Mouse (Mus musculus) spleen, postnatal 14 days (tissue): ENCODE measurements around the gene Ikzf2.
A peak's percentile ranks its signal among the peaks of the same experiment; 100 is the strongest.

Source experiments
- DNase-seq, 2 experiments: peaks; one replicate each; pipeline ENCODE4 v3.0.0; 2021 to 2022; ENCODE audit warnings: low spot score in 2 of 2

The Ikzf2 gene

GRCm38 (mm10) chr1:69687076-69687991, at the start of gene Ikzf2:
Gene Ikzf2, minus strand, starts transcription at chr1:69687245.
- DNase-seq: peak; percentile 12 to 26

GRCm38 (mm10) chr1:69729729-69730128, 42.7 kb upstream of the Ikzf2 start:
- no peak for DNase-seq

- DNase-seq: no peak
These were observed 42.1 kb upstream of the Ikzf2 start for GRCm38 (mm10) chr1:69729031-69729679.

- no peak for DNase-seq
These were observed 40.9 kb upstream of the Ikzf2 start for GRCm38 (mm10) chr1:69727968-69728367.

GRCm38 (mm10) chr1:69717107-69717506, 30.1 kb upstream of the Ikzf2 start:
- DNase-seq: no peak

- DNase-seq: no peak
These were observed 21.5 kb upstream of the Ikzf2 start for GRCm38 (mm10) chr1:69708571-69708970.

GRCm38 (mm10) chr1:69703506-69704156, 16.6 kb upstream of the Ikzf2 start:
- DNase-seq: no peak

GRCm38 (mm10) chr1:69691946-69692345, 4.9 kb upstream of the Ikzf2 start:
- no peak for DNase-seq

- peak in 1 of 2 experiments; percentile 20 for DNase-seq
These were observed 1.9 kb upstream of the Ikzf2 start for GRCm38 (mm10) chr1:69688961-69689360.

GRCm38 (mm10) chr1:69688118-69688517, 1.1 kb upstream of the Ikzf2 start:
- no peak for DNase-seq

GRCm38 (mm10) chr1:69686741-69687075, 337 bp downstream of the Ikzf2 start:
- no peak for DNase-seq

- no peak for DNase-seq
These were observed 1.1 kb downstream of the Ikzf2 start for GRCm38 (mm10) chr1:69685890-69686490.

GRCm38 (mm10) chr1:69685049-69685889, 1.8 kb downstream of the Ikzf2 start:
- DNase-seq: no peak

- DNase-seq: no peak
These were observed 2.6 kb downstream of the Ikzf2 start for GRCm38 (mm10) chr1:69684280-69685040.

GRCm38 (mm10) chr1:69683851-69684250, 3.2 kb downstream of the Ikzf2 start:
- DNase-seq: no peak

GRCm38 (mm10) chr1:69683058-69683457, 4.0 kb downstream of the Ikzf2 start:
- no peak for DNase-seq

- DNase-seq: no peak
These were observed 4.8 kb downstream of the Ikzf2 start for GRCm38 (mm10) chr1:69682261-69682660.

GRCm38 (mm10) chr1:69681003-69681402, 6.0 kb downstream of the Ikzf2 start:
- DNase-seq: no peak

- no peak for DNase-seq
These were observed 6.5 kb downstream of the Ikzf2 start for GRCm38 (mm10) chr1:69680501-69680900.

GRCm38 (mm10) chr1:69669897-69670404, 17.1 kb downstream of the Ikzf2 start:
- no peak for DNase-seq
